Mouse (Mus musculus): Measurements from ENCODE around the gene Hip1r.

- TF ChIP-seq CTCF (IDR thresholded peaks at IDR 0.05; ENCODE audit: low read depth, low read length) (no peak), POLR2A (IDR thresholded peaks at IDR 0.05; ENCODE audit: extremely low read depth, insufficient read depth, low read length) (no peak)
Observed at GRCm38 (mm10) chr5:124006082-124006873, 32.9 kb downstream of the Hip1r start.

All from liver, adult 2 months (tissue).